Mouse (Mus musculus): Measurements from ENCODE around the gene Rap1gap.

The Rap1gap gene

DNA sequence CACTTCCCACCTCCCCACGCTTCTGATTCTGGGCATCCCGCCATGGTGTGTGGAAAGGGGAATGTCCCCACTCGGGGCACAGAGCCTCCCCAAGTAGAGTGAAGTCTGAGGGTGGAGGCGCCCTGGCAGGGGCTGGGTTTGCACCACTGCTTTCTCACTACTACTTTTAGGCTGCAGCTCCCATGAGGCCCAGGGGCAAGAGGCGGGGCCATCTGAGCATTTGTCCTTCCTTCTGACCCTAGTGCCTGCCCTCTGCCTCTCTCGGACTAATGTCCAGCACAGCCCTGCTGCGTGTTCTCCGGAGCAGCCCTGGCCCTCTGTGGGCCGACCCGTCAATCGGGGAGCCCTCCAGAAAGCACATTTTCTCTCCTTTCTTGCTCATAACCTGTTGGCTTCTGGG lies 59.7 kb downstream of the Rap1gap start:
- peak in 1 of 2 experiments; percentile 34 for DNase-seq

DNA sequence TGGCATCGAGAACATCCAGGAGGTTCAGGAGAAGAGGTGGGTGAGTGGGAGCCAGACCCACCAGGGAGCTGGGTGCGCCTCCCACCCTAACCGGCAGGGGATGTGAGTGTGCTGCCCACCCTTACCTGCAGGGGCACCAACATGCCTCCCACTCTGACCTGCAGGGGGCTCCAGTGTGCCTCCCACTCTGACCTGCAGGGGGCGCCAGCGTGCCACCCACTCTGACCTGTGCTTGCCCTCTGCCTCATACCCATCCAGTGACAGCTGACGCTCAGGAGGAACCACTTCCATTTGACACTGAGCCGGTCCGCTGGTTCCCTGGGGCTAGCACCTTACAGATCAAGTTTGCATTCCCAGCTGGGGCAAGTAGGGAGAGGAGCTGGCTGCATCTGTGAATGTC lies 60.2 kb downstream of the Rap1gap start:
- peak; percentile 64 to 75 for DNase-seq

DNA sequence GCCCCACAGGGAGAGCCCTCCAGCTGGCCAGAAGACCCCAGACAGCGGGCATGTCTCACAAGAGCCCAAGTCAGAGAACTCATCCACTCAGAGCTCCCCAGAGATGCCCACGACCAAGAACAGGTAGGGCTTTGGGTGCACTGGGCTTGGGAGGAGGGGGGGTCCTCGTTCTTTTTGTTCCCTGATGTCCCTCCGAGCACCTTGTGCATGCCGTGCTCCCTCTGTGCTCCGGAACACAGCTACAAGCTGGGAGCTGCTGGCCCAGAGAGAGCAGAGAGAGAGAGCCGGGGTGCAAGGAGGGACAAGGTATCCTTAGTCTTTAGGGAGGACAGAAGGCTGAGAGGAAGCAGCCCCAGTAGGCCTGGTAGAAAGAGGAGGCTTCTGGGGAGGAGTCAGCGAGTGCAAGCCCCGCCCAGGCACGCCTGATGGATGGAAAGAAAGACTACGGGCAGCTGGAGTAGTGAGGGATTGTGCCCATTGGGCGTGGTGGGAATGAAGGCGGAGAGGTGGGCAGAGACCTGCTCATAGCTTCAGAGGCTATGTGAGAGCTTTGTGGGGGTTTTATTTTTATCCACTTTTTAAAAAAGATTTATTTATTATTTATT lies 61.1 kb downstream of the Rap1gap start:
- DNase-seq, result no peak

DNA sequence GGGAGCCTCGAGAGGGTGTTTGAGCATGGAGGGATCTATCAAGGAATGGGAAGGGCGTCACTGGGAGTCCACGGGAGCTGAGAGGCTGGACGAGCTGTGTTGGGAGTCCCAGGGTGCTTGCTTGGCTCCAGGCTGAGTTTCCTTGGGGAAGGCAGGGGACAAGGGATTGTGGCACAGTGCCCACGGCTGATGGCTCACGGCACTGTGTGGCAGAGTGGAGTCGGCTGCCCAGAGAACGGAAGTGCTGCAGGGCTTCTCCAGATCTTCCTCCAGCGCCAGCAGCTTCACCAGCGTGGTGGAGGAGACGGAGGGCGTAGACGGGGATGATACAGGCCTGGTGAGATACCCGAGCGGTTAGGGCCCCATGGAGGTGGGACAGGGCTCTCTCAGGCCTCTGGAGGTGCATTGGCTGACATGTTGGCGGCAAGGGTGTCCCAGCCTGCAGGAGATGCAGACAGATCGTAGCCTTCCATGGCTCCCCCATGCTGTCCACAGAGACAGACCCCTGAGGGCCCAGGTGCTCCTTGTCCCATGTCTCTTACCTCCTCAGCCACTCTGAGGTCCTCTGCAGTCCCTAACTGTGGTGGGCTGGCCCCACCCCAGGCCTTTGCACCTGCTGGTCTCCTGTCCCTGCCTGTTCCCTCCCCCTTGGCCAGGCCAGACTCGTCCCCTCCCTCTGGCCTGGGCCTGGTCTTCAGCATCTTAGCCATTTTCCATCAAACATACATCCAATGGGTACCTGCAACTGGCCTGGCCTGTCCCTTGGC lies 62.4 kb downstream of the Rap1gap start:
- DNase-seq, result peak; percentile 63 to 68

DNA sequence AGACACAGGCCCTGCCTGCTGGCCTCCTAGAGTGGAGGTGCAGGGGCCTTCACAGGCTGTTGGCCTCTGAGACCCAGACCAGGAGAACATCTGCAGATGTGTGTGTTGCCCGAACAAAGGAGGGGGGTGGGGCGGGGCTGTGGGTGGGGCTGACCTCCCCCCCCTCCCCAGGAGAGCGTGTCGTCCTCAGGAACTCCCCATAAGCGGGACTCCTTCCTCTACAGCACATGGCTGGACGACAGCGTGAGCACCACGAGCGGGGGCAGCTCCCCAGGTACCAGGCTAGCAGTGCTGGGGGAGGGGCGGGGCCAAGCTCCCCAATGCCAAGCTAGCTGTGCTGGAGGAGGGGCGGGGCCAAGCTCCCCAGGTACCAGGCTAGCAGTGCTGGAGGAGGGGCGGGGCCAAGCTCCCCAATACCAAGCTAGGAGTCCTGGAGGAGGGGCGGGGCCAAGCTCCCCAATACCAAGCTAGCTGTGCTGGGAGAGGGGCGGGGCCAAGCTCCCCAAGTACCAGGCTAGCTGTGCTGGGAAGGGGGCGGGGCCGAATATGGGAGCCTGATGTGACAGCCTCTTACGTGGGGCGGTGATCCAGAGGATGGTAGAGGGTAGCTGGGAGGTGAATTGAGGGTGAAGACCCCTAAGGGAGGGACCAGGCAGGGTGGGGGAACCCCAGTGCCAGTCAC lies 63.1 kb downstream of the Rap1gap start:
- DNase-seq, result peak; percentile 33 to 54

DNA sequence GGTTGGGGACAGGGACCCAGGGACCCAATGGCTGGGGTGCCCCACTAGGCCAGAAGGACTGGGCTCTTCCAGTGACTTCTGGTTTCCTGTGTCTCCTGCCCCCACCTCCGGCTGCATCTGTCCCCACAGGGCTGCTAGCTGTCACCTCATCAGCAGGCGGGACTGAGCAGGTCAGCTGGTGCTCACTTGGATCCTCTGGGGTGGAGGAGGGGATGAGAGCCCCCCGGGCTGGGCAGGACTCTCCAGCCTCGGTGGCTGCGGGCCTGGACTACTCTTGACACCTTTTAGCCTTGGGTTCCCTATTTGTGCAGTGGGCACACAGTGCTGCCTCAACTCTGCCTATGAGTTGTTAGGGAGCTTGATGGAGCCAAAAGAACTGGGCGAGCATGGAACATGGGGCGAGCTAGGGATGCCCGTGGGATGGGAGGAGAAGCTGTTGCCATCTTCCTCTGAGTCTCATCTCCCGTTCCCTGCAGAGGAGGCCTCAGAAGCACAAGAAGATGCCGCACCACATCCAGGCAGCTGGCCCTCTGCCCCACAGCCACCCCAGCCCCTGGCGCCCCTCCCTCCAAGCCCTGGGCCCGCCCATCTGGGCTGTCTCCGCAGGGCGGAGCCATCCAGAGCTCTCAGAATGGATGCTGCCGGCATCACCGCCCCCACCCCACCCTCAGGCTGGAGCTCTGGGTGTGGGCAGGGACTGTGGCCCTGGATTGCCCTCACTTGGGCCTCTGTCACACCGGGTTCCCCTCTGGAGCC lies 64.1 kb downstream of the Rap1gap start:
- peak; percentile 67 to 76 for DNase-seq

DNA sequence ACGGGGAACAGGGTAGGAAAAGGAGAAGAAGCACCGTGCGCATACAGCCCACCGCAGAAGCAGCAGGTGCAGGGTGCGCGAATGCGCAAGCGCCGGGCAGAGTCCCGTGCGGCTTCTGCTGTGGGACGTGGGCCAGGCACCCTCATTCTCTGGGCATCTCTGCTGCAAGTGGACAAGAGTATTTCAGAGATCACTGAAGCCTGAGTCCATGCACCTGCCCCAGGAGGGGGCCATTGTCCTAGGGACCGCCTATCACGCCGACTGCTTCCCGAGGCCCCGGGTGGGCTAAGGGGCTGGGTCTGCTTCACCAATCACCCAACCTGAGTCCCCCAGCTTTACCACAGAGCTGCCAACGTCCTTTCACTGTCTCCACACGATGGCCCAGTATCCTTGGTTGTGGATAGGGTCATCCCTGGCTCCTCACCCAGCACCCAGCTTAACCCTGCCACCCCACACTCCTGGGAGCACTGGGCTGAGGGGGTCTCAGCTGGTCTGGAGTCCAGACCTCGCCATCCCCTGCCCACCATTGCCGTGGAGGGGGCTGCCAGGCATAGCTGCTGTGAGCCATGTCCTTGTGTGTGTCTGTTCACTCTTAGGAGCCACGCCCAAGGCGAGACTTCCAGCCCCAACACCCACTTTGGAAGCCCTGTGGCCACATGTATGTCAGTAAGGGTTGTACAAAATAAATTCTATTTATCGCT lies 64.8 kb downstream of the Rap1gap start:
- peak; percentile 37 to 45 for DNase-seq

DNA sequence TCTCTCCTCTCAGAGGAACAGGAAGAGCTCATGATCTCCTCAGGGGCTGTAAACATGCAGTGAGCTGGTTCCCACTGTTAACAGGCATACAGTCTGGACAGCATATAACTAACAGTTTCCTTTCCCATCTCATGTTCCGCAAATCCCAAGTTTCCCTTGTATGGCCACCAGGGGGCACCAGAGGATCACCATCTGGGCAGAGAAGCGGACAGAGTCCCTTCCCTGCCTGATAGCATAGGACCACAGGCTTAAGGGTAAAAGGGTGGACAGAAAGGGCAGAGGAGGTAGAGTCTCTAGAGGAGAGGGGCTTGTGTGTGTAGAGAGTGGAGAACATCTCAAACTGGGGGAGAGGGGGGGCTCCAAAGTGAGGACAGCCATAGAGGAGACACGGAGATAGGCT lies 65.6 kb downstream of the Rap1gap start:
- peak; percentile 96 to 97 for DNase-seq

DNA sequence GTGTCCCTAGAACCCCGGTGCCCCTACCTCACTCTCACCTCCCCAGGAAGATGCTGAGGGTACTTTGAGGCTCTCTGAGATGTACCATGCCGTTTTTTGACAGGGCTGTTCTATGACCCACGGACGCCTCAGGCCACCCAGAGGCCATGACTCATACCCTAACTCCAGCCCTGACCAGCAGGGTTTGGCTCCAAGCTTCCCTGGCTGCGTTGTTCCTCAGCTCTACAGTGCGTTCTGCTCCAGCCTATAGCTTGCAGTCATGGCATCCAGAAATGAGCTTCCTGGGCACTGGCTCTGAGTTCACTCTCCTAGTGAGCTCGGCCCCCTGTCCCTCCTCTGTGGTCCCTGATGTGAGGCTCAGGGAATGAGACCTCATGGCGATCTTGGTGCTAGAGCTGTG lies 66.2 kb downstream of the Rap1gap start:
- peak in 1 of 2 experiments; percentile 13 for DNase-seq

DNA sequence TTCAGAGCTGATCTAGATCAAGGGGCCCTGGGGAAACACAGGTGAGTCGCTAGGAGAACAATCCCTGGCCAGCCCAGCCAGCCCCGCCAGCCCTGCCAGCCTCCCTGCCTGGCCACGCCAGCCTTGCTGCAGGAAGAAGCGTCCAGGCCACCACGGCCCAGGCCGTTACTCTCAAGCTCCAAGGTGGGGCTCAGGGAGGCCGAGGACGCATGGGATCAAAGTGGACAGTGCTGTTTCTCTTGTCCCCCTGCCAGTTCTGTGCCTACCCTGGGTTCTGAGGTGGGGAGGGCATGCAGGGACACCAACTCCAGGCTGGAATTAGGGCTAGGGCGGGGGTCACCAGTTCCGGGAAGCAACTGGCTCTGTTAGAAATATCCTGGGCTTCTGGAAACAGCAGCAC lies 67.4 kb downstream of the Rap1gap start:
- peak; percentile 43 to 48 for DNase-seq

DNA sequence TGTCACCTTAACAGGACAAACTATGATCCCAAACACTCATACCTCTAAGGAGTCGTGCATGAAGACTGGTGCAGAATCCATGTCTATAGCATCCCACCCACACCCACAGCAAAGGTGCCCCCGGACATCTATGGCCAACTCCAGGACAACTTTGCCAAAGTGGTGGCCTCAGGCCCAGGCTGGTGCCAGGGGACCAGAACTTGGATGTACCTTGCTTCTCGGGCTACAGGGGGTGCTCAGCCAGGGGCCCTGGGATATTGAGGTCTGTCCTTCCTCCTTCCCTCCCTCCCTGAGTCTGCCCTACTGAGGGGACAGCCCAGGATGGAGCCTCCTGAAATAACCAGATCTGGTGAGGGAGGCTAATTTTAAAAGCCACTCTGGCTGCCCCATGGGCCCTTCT lies 67.8 kb downstream of the Rap1gap start:
- no peak for DNase-seq

DNA sequence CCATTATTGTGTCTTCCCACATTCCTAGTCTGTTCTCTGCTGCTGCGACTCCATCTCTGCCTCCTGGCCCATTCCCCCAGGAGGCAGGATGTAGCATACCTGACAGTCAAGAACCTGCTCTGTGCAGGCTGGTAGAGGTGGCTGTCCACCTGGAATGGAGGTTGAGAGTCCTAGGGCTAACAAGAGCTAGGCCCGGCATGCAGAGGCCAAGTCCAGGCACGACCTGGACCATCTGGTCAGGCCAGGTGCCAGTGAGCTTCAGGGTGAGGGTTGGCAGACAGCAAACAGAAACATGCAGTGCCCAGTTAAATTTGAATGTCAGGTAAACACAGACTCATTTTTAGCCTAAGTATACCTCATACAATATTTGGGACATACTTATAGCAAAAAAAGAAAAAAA lies 68.4 kb downstream of the Rap1gap start:
- peak; percentile 77 to 86 for DNase-seq

DNA sequence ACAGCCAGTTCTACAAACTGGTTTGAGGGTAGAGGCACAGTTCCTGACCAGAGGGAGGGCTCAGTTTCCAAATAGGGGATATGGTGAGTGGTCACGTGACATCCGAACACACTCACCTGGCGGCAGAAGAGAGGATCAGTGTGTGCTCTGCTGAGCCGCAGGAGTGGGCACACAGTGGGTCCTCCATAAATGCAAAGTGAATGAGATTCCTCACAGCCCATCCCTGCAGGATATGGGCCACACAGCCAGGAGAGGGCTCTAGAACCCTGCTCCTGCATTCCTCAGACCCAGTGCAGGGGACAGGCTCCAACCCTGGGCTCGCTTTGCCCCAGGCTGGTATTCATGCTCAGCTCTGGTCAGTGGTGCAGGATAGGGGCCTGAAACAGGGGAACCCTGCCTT lies 68.9 kb downstream of the Rap1gap start:
- DNase-seq, result peak in 1 of 2 experiments; percentile 39

DNA sequence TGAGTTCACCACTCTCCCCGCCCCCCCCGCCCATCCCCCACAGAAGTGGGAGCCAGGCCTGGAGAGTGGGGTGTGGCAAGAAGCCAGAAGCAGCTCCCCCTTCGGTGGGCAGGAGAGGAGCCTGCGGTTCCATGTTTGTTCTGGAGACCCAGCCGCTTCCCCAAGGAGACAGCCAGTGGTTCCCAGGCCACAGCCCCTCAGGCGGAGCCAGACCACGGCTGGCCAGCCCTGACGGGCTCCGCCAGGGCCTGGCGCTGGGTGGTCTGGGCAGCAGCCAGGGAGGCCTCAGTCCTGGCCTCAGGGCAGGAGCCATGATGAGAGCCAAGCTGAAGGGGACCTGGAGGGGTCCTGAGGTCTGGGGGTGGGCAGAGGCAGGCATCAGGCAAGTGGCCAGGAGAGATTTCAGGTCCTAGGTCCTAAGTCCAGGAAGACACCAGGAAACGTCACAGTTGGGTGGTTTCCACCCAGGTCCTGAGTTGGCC lies 71.7 kb downstream of the Rap1gap start:
- DNase-seq, result peak; percentile 60 to 67

DNA sequence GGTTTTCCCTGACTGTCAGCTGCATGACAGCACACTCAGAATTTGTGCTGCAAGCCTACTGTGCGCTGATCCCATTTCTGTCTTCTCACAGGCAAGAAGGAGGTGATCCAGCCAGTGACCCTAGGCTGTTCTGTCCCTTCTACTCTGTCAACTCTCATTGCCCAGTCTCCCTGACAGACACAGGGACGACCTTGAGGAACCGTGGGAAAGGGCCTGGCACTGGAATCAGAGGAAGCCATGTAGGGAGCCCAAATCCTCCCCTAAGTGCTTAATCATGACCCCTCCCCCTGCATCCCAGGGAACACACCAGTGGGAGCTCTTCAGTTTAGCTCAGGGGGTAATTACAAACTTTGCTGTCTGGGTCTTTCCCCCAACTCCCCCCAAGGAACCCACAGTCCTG lies 73.2 kb downstream of the Rap1gap start:
- DNase-seq, result no peak

DNA sequence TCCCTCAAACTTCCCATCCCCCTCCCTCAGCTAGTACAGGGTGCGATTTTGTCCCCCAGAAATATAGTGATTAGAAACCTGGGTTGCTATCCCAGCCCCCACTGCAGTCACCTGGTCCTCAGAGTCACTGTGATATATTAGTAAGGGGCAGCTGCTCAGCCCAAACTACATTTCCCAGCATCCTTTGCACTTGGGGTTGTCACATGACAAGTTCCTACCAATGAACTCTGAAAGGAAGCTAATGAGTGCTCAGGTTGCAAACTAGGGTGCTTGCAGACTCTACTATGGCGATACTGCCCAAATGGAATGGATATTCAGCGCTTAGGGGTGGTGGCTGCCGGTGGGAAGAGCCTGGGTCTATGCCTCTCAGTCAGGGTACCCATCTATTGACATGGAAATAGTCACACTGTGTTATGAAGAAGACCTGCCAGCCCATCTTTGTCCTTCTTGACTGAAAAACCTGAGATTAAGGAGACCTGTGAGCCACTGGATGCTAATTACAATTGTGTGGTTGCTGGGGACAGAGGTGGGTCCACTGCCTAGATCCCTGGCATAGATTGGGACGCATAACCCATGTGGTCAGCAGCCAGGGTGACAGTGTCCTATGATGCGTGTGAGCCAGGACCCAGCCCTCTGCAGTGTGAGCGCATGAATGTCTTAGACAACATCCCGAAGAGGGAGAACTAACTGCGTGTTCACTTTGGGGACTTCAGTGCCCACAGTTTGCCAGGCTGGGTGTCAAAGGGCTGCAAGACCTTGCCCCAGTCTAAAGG lies 74.8 kb downstream of the Rap1gap start:
- peak; percentile 79 to 81 for DNase-seq

DNA sequence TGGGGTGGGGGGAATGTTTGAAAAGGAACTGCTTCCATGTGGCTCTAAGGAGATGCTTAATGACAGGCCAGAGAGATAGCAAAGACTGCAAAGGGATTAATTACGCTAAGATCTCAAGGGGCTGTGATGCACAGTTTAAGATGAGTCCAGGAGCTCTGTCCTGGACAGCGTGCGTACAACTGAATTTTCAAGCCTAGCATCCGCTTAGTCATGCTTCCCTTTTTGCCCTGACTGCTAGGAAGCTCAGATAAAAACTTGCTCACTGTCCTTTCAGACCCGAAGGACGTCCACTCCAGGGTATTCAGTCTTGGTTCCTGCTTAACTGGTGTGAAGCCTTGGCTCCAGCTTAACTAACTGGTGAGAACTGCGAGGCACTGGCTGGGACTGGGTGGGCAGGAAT lies 75.8 kb downstream of the Rap1gap start:
- DNase-seq, result no peak

DNA sequence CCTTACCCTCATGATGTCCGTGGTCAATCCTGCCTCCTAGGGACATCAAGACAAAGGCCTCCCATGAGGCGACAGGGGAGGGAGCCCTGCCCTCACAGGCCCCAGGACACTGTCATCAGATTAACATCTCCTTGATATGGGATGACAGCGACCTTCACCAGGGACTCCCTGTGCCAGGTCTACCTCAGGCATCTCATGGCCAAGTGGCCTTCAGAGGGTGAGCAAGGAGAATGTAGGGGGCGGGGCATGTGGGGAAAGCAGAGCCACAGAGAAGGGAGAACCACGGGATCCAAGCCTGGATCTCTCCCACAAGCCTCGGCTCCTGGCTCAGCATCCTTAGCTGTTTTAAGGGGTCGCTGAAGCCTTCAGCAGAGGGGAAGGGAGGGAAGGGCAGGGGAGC lies 79.3 kb downstream of the Rap1gap start:
- no peak for DNase-seq

DNA sequence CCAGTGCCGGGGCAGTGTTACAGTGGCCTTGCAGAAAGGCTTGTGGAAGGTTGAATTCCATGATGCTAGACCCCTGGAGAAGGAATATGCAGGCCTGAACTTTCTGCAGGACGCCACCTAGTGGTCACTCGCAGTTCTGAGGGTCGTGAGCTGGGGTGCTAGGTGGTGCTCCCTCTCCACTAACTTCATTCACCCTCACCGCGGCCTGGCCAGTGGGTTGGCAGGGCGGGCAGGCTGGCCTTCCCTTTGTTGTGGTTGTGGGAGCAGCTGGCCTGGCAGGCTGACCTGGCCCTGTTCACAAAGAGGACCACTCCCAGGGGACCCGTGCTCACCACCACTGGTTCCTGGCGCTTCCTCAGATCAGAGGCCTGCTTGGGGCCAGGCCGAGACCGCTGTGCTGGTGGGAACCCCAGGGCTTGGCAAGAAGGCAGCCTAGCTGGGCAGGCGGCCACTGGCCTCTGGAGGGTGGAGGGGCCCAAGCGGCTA lies 80.0 kb downstream of the Rap1gap start:
- peak; percentile 78 to 85 for DNase-seq

DNA sequence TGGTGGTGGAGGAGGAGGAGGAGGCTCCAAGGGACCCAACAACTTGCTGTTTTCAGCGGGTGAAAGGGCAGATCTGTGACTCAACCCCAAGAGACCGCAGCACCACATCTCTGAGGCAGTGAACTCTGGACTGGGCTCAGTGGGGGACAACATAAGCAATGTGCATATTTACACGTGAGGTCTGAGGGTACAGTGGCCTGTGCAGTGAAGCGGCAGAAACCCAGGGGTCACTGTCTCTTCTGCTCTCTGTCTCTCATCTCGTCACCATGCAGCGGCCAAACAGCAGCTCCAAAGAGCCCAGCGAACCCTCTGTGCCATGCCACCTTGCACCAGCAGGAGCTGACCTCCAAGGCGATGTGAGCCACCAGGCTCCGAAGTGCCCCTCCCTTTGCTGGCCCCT lies 82.6 kb downstream of the Rap1gap start:
- DNase-seq, result no peak

DNA sequence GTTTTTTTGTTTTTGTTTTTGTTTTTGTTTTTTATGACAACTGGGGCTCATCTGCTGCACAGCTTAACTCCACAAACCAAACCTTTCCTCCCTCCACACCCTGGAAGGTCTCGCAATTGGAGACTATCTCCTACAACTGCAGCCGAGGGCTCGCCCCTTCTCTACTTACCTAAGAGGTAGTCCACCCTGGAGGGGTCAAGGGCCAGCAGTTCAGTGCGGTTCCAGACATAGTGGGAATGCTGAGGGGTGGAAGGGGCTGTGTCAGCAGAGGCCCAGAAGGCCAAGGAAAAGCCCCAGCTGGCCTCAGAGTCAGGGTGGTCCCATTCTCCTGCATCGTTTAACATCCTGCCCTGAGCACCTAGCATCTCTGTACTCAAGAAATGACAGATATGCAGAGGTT lies 83.1 kb downstream of the Rap1gap start:
- DNase-seq, result no peak

Measured in cerebellum, postnatal 10 days (tissue).